Mouse (Mus musculus): ENCODE data around the gene Inpp5a.

The Inpp5a gene

GRCm38 (mm10) chr7:139538541-139538940 is 149.6 kb downstream of the Inpp5a start:
- no peak for DNase-seq (ENCODE audit: low spot score)

GRCm38 (mm10) chr7:139540601-139541000 is 151.7 kb downstream of the Inpp5a start:
- DNase-seq (ENCODE audit: low spot score), result no peak

GRCm38 (mm10) chr7:139541422-139541821 is 152.5 kb downstream of the Inpp5a start:
- no peak for DNase-seq (ENCODE audit: low spot score)

- no peak for DNase-seq (ENCODE audit: low spot score)
Measured at GRCm38 (mm10) chr7:139544706-139545625, 156.1 kb downstream of the Inpp5a start.

- DNase-seq (ENCODE audit: low spot score), result no peak
Measured at GRCm38 (mm10) chr7:139547325-139547724, 158.4 kb downstream of the Inpp5a start.

- DNase-seq (ENCODE audit: low spot score), result no peak
Measured at GRCm38 (mm10) chr7:139550086-139550783, 161.3 kb downstream of the Inpp5a start.

GRCm38 (mm10) chr7:139551519-139551918 is 162.6 kb downstream of the Inpp5a start:
- no peak for DNase-seq (ENCODE audit: low spot score)

- DNase-seq (ENCODE audit: low spot score), result no peak
Measured at GRCm38 (mm10) chr7:139556331-139556730, 167.4 kb downstream of the Inpp5a start.

- no peak for DNase-seq (ENCODE audit: low spot score)
Measured at GRCm38 (mm10) chr7:139556746-139557526, 168.0 kb downstream of the Inpp5a start.

- no peak for DNase-seq (ENCODE audit: low spot score)
Measured at GRCm38 (mm10) chr7:139559659-139560058, 170.8 kb downstream of the Inpp5a start.

GRCm38 (mm10) chr7:139563425-139563824 is 174.5 kb downstream of the Inpp5a start:
- no peak for DNase-seq (ENCODE audit: low spot score)

- no peak for DNase-seq (ENCODE audit: low spot score)
Measured at GRCm38 (mm10) chr7:139564161-139564560, 175.3 kb downstream of the Inpp5a start.

GRCm38 (mm10) chr7:139565998-139566397 is 177.1 kb downstream of the Inpp5a start:
- no peak for DNase-seq (ENCODE audit: low spot score)

- DNase-seq (ENCODE audit: low spot score), result no peak
Measured at GRCm38 (mm10) chr7:139566533-139566932, 177.6 kb downstream of the Inpp5a start.

- no peak for DNase-seq (ENCODE audit: low spot score)
Measured at GRCm38 (mm10) chr7:139570788-139571187, 181.9 kb downstream of the Inpp5a start.

- DNase-seq (ENCODE audit: low spot score), result no peak
Measured at GRCm38 (mm10) chr7:139572665-139573064, 183.8 kb downstream of the Inpp5a start.

- DNase-seq (ENCODE audit: low spot score), result no peak
Measured at GRCm38 (mm10) chr7:139576064-139576686, 187.3 kb downstream of the Inpp5a start.

GRCm38 (mm10) chr7:139579261-139579905 is 190.5 kb downstream of the Inpp5a start:
- DNase-seq (ENCODE audit: low spot score), result no peak

GRCm38 (mm10) chr7:139580851-139581775 is 192.2 kb downstream of the Inpp5a start:
- DNase-seq (ENCODE audit: low spot score), result no peak

Measured in T-cell, adult 2 months (primary cell).